Mouse (Mus musculus) thymus, adult 2 months (tissue): ENCODE data around the gene Neurod4.

ENCODE experiments used
- CTCF ChIP-seq: fragments of 200-500 bp; IDR thresholded peaks from 2 replicates; pipeline ENCODE4 v1.5.1; 2012; ENCODE audit warnings: mild to moderate bottlenecking, control low read depth, low read length, moderate library complexity, borderline replicate concordance; ENCODE audit not compliant: control insufficient read depth, poor library complexity, insufficient read depth; ENCODE audit errors: extremely low read depth
- POLR2A ChIP-seq: fragments of 200-500 bp; IDR thresholded peaks from 2 replicates; pipeline ENCODE4 v1.6.1; 2012; ENCODE audit warnings: mild to moderate bottlenecking, low read length, control low read depth, moderate library complexity; ENCODE audit not compliant: control insufficient read depth, poor library complexity, insufficient read depth; ENCODE audit errors: extremely low read depth

GRCm38 (mm10) chr10:130244271-130244670 lies 35.8 kb downstream of the Neurod4 start:
- no peak for TF ChIP-seq CTCF
- TF ChIP-seq POLR2A: no peak
